Mouse (Mus musculus) kidney, embryonic 16.5 days (tissue): Measurements from ENCODE around the gene Col19a1. TPM values are rescaled to one million over a fixed set of nuclear protein-coding genes. Genes with fewer than 3 reads are reported as not detected.

Experiments
- ATAC-seq: fragments of 200-750 bp; cut with Nextera tagmentation; 2 replicates; pipeline ENCODE4 v1.8.0; 2017; ENCODE audit warnings: moderate TSS enrichment; ENCODE audit not compliant: low FRiP score, low TSS enrichment
- H3K27ac ChIP-seq: fragments of 300-500 bp; sonication (generic); 2 replicates; pipeline ENCODE4 v1.5.1; 2014; ENCODE audit warnings: low read length
- H3K27me3 ChIP-seq: fragments of 300-500 bp; sonication (generic); 2 replicates; pipeline ENCODE4 v1.6.1; 2014; ENCODE audit warnings: low read length, control low read depth, mixed read lengths; ENCODE audit not compliant: insufficient read depth
- H3K36me3 ChIP-seq: fragments of 300-500 bp; sonication (generic); 2 replicates; pipeline ENCODE4 v1.6.1; 2014; ENCODE audit warnings: low read length, control low read depth, mixed read lengths; ENCODE audit not compliant: insufficient read depth
- H3K4me1 ChIP-seq: fragments of 300-500 bp; sonication (generic); 2 replicates; pipeline ENCODE4 v1.6.1; 2014; ENCODE audit warnings: low read length, control low read depth, mixed read lengths; ENCODE audit not compliant: insufficient read depth
- H3K4me2 ChIP-seq: fragments of 300-500 bp; sonication (generic); replicated peaks from 2 replicates; pipeline ENCODE4 v1.6.1; 2014; ENCODE audit warnings: low read depth, low read length
- H3K4me3 ChIP-seq: fragments of 300-500 bp; sonication (generic); 2 replicates; pipeline ENCODE4 v1.5.1; 2014; ENCODE audit warnings: mild to moderate bottlenecking, low read length
- H3K9ac ChIP-seq: fragments of 300-500 bp; sonication (generic); replicated peaks from 2 replicates; pipeline ENCODE4 v1.6.1; 2014; ENCODE audit warnings: low read length
- H3K9me3 ChIP-seq: fragments of 300-500 bp; sonication (generic); 2 replicates; pipeline ENCODE4 v1.6.1; 2016; ENCODE audit warnings: low read length, control low read depth
- WGBS: fragments of 180-500 bp; shearing (Covaris S2); extraction: QIAGEN DNeasy Blood & Tissue Kit; methylation state at CpG from one replicate; pipeline ENCODE4 v1.1.7; 2014; 5-methylcytosine and 5-hydroxymethylcytosine counted together
- polyA plus RNA-seq: library from polyadenylated mRNA; unstranded; fragments of >200 nt; fragmentation: Nextera tagmentation; extraction: Ambion mirVana; gene quantifications from 2 replicates; pipeline ENCODE4 v1.2.1, GENCODE M21; 2015

The Col19a1 gene
- polyA plus RNA-seq, 1 experiment from 2014 or later: 0.15 TPM

GRCm38 (mm10) chr1:24484161-24484560, 103.1 kb downstream of the Col19a1 start:
- H3K27me3 ChIP-seq: no peaks in the 10 kb centered on the region
- H3K4me2 ChIP-seq: no peak overlapping the region
- no peak overlapping the region for H3K27ac ChIP-seq
- ATAC-seq: no peak
- no peaks in the 10 kb centered on the region for H3K36me3 ChIP-seq
- H3K4me3 ChIP-seq: no peak overlapping the region
- no peaks in the 10 kb centered on the region for H3K9me3 ChIP-seq
- H3K4me1 ChIP-seq: no peaks in the 10 kb centered on the region
- no peak overlapping the region for H3K9ac ChIP-seq
- 74% methylated on average over 5 of the region's 5 CpGs for WGBS

- Histone ChIP-seq H3K4me3 (no peak overlapping the region), H3K9me3 (no peaks in the 10 kb centered on the region), H3K27me3 (no peaks in the 10 kb centered on the region), H3K4me2 (no peak overlapping the region), H3K27ac (no peak overlapping the region), H3K4me1 (0 out of 2 replicates have a peak, but pooled peaks cover 2% of the 10 kb centered on the region), H3K36me3 (no peaks in the 10 kb centered on the region), H3K9ac (no peak overlapping the region)
- 45% methylated on average over 7 of the region's 7 CpGs for WGBS
- ATAC-seq: no peak
Measured at GRCm38 (mm10) chr1:24471096-24471710, 116.1 kb downstream of the Col19a1 start.

GRCm38 (mm10) chr1:24470633-24471032, 116.6 kb downstream of the Col19a1 start:
- Histone ChIP-seq H3K9ac (no peak overlapping the region), H3K27me3 (no peaks in the 10 kb centered on the region), H3K9me3 (no peaks in the 10 kb centered on the region), H3K27ac (no peak overlapping the region), H3K36me3 (no peaks in the 10 kb centered on the region), H3K4me1 (0 out of 2 replicates have a peak, but pooled peaks cover 2% of the 10 kb centered on the region), H3K4me3 (no peak overlapping the region), H3K4me2 (no peak overlapping the region; the same call in 1 of the 2 replicates)
- 27% methylated on average over 5 of the region's 5 CpGs for WGBS
- ATAC-seq: peak; percentile 39; the same call in 1 of the 2 replicates

- H3K4me1 ChIP-seq: no peaks in the 10 kb centered on the region
- WGBS: 55% methylated on average over 3 of the region's 3 CpGs
- H3K27ac ChIP-seq: no peak overlapping the region
- no peak overlapping the region for H3K4me3 ChIP-seq
- ATAC-seq: no peak
- no peaks in the 10 kb centered on the region for H3K27me3 ChIP-seq
- H3K4me2 ChIP-seq: no peak overlapping the region
- no peak overlapping the region for H3K9ac ChIP-seq
- no peaks in the 10 kb centered on the region for H3K36me3 ChIP-seq
- H3K9me3 ChIP-seq: no peaks in the 10 kb centered on the region
Measured at GRCm38 (mm10) chr1:24461305-24461887, 125.9 kb downstream of the Col19a1 start.

GRCm38 (mm10) chr1:24458015-24458414, 129.3 kb downstream of the Col19a1 start:
- WGBS: 81% methylated on average over 2 of the region's 2 CpGs
- ATAC-seq: no peak
- no peak overlapping the region for H3K27ac ChIP-seq

GRCm38 (mm10) chr1:24452572-24453269, 134.6 kb downstream of the Col19a1 start:
- H3K36me3 ChIP-seq: no peaks in the 10 kb centered on the region
- 61% methylated on average over 10 of the region's 10 CpGs for WGBS
- no peaks in the 10 kb centered on the region for H3K27me3 ChIP-seq
- no peak for ATAC-seq
- no peak overlapping the region for H3K9ac ChIP-seq
- no peaks in the 10 kb centered on the region for H3K4me1 ChIP-seq
- H3K27ac ChIP-seq: no peak overlapping the region
- no peak overlapping the region for H3K4me3 ChIP-seq
- no peaks in the 10 kb centered on the region for H3K9me3 ChIP-seq
- H3K4me2 ChIP-seq: no peak overlapping the region

More at GRCm38 (mm10) chr1:24458015-24458414, 129.3 kb downstream of the Col19a1 start:
- Histone ChIP-seq H3K36me3 (no peaks in the 10 kb centered on the region), H3K4me2 (no peak overlapping the region), H3K4me3 (no peak overlapping the region), H3K27me3 (no peaks in the 10 kb centered on the region), H3K9ac (no peak overlapping the region), H3K9me3 (no peaks in the 10 kb centered on the region), H3K4me1 (no peaks in the 10 kb centered on the region)

GRCm38 (mm10) chr1:24452159-24452558, 135.1 kb downstream of the Col19a1 start:
- Histone ChIP-seq H3K36me3 (no peaks in the 10 kb centered on the region), H3K4me1 (no peaks in the 10 kb centered on the region), H3K27ac (no peak overlapping the region), H3K9ac (no peak overlapping the region), H3K27me3 (no peaks in the 10 kb centered on the region), H3K9me3 (no peaks in the 10 kb centered on the region), H3K4me2 (no peak overlapping the region), H3K4me3 (no peak overlapping the region)
- ATAC-seq: no peak
- WGBS: 79% methylated on average over 7 of the region's 7 CpGs

- no peak for ATAC-seq
- H3K9me3 ChIP-seq: no peaks in the 10 kb centered on the region
- no peaks in the 10 kb centered on the region for H3K36me3 ChIP-seq
Measured at GRCm38 (mm10) chr1:24437425-24437824, 149.8 kb downstream of the Col19a1 start.

GRCm38 (mm10) chr1:24428306-24428705, 159.0 kb downstream of the Col19a1 start:
- 91% methylated on average over 5 of the region's 5 CpGs for WGBS
- no peak overlapping the region for H3K4me2 ChIP-seq
- no peak for ATAC-seq
- no peaks in the 10 kb centered on the region for H3K36me3 ChIP-seq
- H3K27me3 ChIP-seq: no peaks in the 10 kb centered on the region
- no peaks in the 10 kb centered on the region for H3K9me3 ChIP-seq
- no peaks in the 10 kb centered on the region for H3K4me1 ChIP-seq
- no peak overlapping the region for H3K27ac ChIP-seq
- H3K9ac ChIP-seq: no peak overlapping the region
- no peak overlapping the region for H3K4me3 ChIP-seq

More at GRCm38 (mm10) chr1:24437425-24437824, 149.8 kb downstream of the Col19a1 start:
- no peak overlapping the region for H3K27ac ChIP-seq
- H3K4me3 ChIP-seq: no peak overlapping the region
- H3K4me2 ChIP-seq: no peak overlapping the region
- H3K9ac ChIP-seq: no peak overlapping the region
- no peaks in the 10 kb centered on the region for H3K4me1 ChIP-seq
- H3K27me3 ChIP-seq: no peaks in the 10 kb centered on the region
